Mouse (Mus musculus) embryonic facial prominence, embryonic 10.5 days (tissue): Measurements from ENCODE around the gene Vsig10. TPM values are rescaled to one million over a fixed set of nuclear protein-coding genes. Genes with fewer than 3 reads are reported as not detected.

Source experiments
- DNase-seq: peaks from one replicate; pipeline ENCODE4 v3.0.0-alpha.2; 2017; ENCODE audit warnings: low spot score
- H3K27ac ChIP-seq: fragments of 300-500 bp; sonication (generic); replicated peaks from 2 replicates; pipeline ENCODE4 v1.5.1; 2016; ENCODE audit warnings: mild to moderate bottlenecking
- H3K27me3 ChIP-seq: fragments of 300-500 bp; sonication (generic); replicated peaks from 2 replicates; pipeline ENCODE4 v1.6.1; 2016; ENCODE audit warnings: low read depth, mild to moderate bottlenecking; ENCODE audit not compliant: poor library complexity, severe bottlenecking
- H3K36me3 ChIP-seq: fragments of 300-500 bp; sonication (generic); replicated peaks from 2 replicates; pipeline ENCODE4 v1.6.1; 2016; ENCODE audit warnings: mild to moderate bottlenecking, moderate library complexity
- H3K4me1 ChIP-seq: fragments of 300-500 bp; sonication (generic); 2 replicates; pipeline ENCODE4 v1.6.1; 2016
- H3K4me3 ChIP-seq: fragments of 300-500 bp; sonication (generic); 2 replicates; pipeline ENCODE4 v1.5.1; 2016; ENCODE audit warnings: mild to moderate bottlenecking, moderate library complexity
- H3K9me3 ChIP-seq: fragments of 300-500 bp; sonication (generic); 2 replicates; pipeline ENCODE4 v1.6.1; 2016; ENCODE audit warnings: mild to moderate bottlenecking
- WGBS: fragments of 180-500 bp; shearing (Covaris S2); methylation state at CpG from one replicate; pipeline ENCODE4 v1.1.7; 2016; 5-methylcytosine and 5-hydroxymethylcytosine counted together
- polyA plus RNA-seq: library from polyadenylated mRNA; unstranded; fragments of >200 nt; fragmentation: Nextera tagmentation; extraction: Ambion mirVana; gene quantifications from 2 replicates; pipeline ENCODE4 v1.2.1, GENCODE M21; 2016

Vsig10 gene
- polyA plus RNA-seq, 1 experiment from 2014 or later, result 4.0 TPM

DNA sequence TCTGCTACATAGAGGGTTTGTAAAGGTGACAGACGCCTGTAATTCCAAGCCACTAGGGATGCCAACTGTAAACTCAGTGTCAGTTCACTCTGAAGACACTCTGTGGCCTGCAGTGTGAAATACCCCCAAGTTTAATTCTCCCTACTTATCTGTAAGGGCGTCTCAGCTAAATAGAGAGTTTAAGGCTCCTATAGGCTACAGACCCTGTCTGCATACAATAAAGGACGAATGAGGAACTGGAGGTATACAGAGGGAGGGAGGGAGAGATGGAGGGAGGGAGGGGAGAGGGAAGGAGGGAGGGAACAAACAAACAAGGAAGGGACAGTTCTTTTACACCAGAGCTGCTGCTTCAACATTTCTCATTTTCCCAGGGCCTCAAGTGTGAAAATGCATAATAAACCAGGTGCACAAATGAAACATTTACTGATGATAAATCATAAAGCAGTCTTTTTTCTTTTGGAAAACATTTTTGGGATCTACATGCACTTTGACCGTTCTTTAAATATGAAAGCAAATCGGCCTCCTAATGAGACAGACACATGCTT is 26.6 kb downstream of the Vsig10 start:
- no peak overlapping the region for H3K4me3 ChIP-seq
- peaks cover 12% of the 10 kb centered on the region; the same call in 1 of the 2 replicates for H3K36me3 ChIP-seq
- peaks cover 8% of the 10 kb centered on the region for H3K4me1 ChIP-seq
- H3K9me3 ChIP-seq, result peaks cover 11% of the 10 kb centered on the region; the same call in 1 of the 2 replicates
- WGBS, result 79% methylated on average over 5 of the region's 5 CpGs
- DNase-seq, result no peak
- H3K27ac ChIP-seq, result no peak overlapping the region
- no peaks in the 10 kb centered on the region for H3K27me3 ChIP-seq

GRCm38 (mm10) chr5:117346281-117346680 is 27.4 kb downstream of the Vsig10 start:
- peaks cover 11% of the 10 kb centered on the region; the same call in 1 of the 2 replicates for H3K9me3 ChIP-seq
- no peaks in the 10 kb centered on the region for H3K27me3 ChIP-seq
- 50% methylated on average over 3 of the region's 3 CpGs for WGBS
- peak overlapping the region; percentile 54; the same call in 1 of the 2 replicates for H3K27ac ChIP-seq
- DNase-seq, result no peak
- peaks cover 12% of the 10 kb centered on the region; the same call in 1 of the 2 replicates for H3K36me3 ChIP-seq
- no peak overlapping the region for H3K4me3 ChIP-seq
- H3K4me1 ChIP-seq, result peaks cover 11% of the 10 kb centered on the region

GRCm38 (mm10) chr5:117347011-117347410 is 28.1 kb downstream of the Vsig10 start:
- Histone ChIP-seq H3K4me3 (no peak overlapping the region), H3K9me3 (peaks cover 11% of the 10 kb centered on the region; the same call in 1 of the 2 replicates), H3K36me3 (peaks cover 12% of the 10 kb centered on the region; the same call in 1 of the 2 replicates), H3K27me3 (no peaks in the 10 kb centered on the region), H3K4me1 (peaks cover 11% of the 10 kb centered on the region), H3K27ac (peak overlapping the region; percentile 35; the same call in 1 of the 2 replicates)
- 78% methylated on average over 5 of the region's 5 CpGs for WGBS
- no peak for DNase-seq

DNA sequence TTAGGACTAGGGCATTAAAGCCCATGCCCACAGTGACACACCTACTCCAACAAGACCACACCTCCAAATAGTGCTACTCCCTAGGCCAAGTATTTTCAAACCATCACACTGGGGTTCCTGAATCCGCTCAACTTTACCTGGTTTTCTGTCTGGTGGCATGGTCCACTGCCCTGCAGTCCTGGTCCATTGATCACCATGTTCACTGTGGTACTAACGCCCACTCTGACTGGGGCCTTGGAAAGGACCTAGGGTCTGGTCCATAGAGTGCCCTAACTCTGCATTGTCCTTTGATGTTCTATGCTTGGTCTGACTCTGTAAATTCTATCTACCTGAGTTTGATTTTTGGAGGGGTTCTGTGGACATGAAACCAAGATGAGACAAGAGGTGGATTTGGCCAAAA is 29.0 kb downstream of the Vsig10 start:
- H3K4me1 ChIP-seq, result peaks cover 11% of the 10 kb centered on the region
- peaks cover 12% of the 10 kb centered on the region; the same call in 1 of the 2 replicates for H3K36me3 ChIP-seq
- H3K27ac ChIP-seq, result 0 out of 2 replicates have a peak overlapping the region, but pooled peaks have one; percentile 0
- WGBS, result 90% methylated on average over 2 of the region's 2 CpGs
- H3K27me3 ChIP-seq, result no peaks in the 10 kb centered on the region
- no peak for DNase-seq
- no peak overlapping the region for H3K4me3 ChIP-seq
- H3K9me3 ChIP-seq, result peaks cover 11% of the 10 kb centered on the region; the same call in 1 of the 2 replicates

GRCm38 (mm10) chr5:117348279-117348678 is 29.4 kb downstream of the Vsig10 start:
- Histone ChIP-seq H3K36me3 (peaks cover 12% of the 10 kb centered on the region; the same call in 1 of the 2 replicates), H3K4me1 (peaks cover 11% of the 10 kb centered on the region), H3K4me3 (peak overlapping the region; percentile 25), H3K9me3 (peaks cover 11% of the 10 kb centered on the region; the same call in 1 of the 2 replicates), H3K27ac (0 out of 2 replicates have a peak overlapping the region, but pooled peaks have one; percentile 0), H3K27me3 (no peaks in the 10 kb centered on the region)
- DNase-seq, result peak; percentile 78
- WGBS, result 25% methylated on average over 19 of the region's 19 CpGs

DNA sequence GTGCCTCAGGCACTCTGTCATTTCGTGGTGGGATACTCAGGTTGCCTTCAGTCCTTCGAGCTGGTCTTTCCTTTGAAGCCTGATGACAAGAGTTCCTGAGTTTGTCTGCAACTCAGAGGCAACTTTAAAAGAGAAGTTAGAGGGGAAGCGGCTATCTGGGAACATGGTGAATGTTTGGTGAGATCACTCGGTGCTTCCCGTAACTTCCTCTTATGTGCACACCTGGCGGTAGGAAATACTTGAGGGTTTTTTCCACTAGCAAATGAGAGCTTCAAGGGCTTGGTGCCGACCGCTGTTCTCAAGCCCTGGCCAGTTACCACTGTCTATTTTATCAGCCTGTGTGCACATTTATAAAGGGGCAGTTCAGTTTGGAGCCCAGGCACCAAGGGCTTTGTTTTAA is 35.2 kb downstream of the Vsig10 start:
- Histone ChIP-seq H3K4me3 (no peak overlapping the region), H3K36me3 (peaks cover 5% of the 10 kb centered on the region; the same call in 1 of the 2 replicates), H3K9me3 (peaks cover 3% of the 10 kb centered on the region; the same call in 1 of the 2 replicates), H3K4me1 (peaks cover 37% of the 10 kb centered on the region), H3K27ac (no peak overlapping the region), H3K27me3 (peaks cover 18% of the 10 kb centered on the region)
- DNase-seq, result no peak
- WGBS, result 78% methylated on average over 8 of the region's 8 CpGs

GRCm38 (mm10) chr5:117355648-117356303 is 36.9 kb downstream of the Vsig10 start:
- WGBS, result 60% methylated on average over 14 of the region's 14 CpGs
- Histone ChIP-seq H3K4me1 (peaks cover 49% of the 10 kb centered on the region), H3K36me3 (no peaks in the 10 kb centered on the region), H3K9me3 (no peaks in the 10 kb centered on the region), H3K27me3 (peaks cover 18% of the 10 kb centered on the region), H3K4me3 (peak overlapping the region; percentile 92), H3K27ac (no peak overlapping the region)
- no peak for DNase-seq

GRCm38 (mm10) chr5:117356365-117357128 is 37.7 kb downstream of the Vsig10 start:
- Histone ChIP-seq H3K27ac (peak overlapping the region; percentile 92), H3K36me3 (no peaks in the 10 kb centered on the region), H3K27me3 (peaks cover 18% of the 10 kb centered on the region), H3K4me1 (peaks cover 55% of the 10 kb centered on the region), H3K4me3 (peak overlapping the region; percentile 92), H3K9me3 (no peaks in the 10 kb centered on the region)
- peak; percentile 63 for DNase-seq
- WGBS, result under 1% methylated on average over 24 of the region's 24 CpGs

DNA sequence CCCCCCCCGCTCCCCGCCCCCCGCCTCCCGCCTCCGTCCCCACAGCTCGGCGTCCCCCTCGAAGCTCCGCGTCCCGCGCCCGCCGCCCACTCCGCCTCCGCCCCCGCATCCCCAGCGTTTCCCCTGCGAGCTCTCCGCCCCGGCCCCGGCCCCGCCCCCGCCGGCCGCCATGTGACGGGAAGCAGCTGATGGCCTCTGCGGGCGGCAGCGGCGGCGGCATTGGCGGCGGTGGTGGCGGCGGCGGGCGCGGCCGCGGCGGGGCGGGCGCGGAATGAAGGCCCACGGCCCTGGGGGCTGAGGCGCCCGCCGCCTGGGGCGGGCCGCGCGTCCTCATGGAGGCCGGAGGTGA is 38.2 kb downstream of the Vsig10 start, which contains the start of gene Wsb2:
Gene Wsb2 (plus strand): TSS at position 176 of the 349 bp plus-strand sequence.
- peak; percentile 90 for DNase-seq
- H3K4me1 ChIP-seq, result peaks cover 55% of the 10 kb centered on the region
- peak within 1 kb of the TSS; percentile 92 for H3K4me3 ChIP-seq
- H3K36me3 ChIP-seq, result no peaks in the 10 kb centered on the region
- no peaks in the 10 kb centered on the region for H3K9me3 ChIP-seq
- H3K27me3 ChIP-seq, result peaks cover 18% of the 10 kb centered on the region
- peak within 1 kb of the TSS; percentile 92 for H3K27ac ChIP-seq
- WGBS, result under 1% methylated on average over 50 of the region's 54 CpGs

- peak; percentile 59 for DNase-seq
- Histone ChIP-seq H3K27me3 (peaks cover 18% of the 10 kb centered on the region), H3K9me3 (no peaks in the 10 kb centered on the region), H3K27ac (peak overlapping the region; percentile 92), H3K4me1 (peaks cover 56% of the 10 kb centered on the region), H3K4me3 (peak overlapping the region; percentile 92), H3K36me3 (no peaks in the 10 kb centered on the region)
- 1% methylated on average over 49 of the region's 49 CpGs for WGBS
These were observed 38.8 kb downstream of the Vsig10 start for GRCm38 (mm10) chr5:117357478-117358247.

GRCm38 (mm10) chr5:117358248-117358630 is 39.4 kb downstream of the Vsig10 start:
- Histone ChIP-seq H3K27ac (0 out of 2 replicates have a peak overlapping the region, but pooled peaks have one; percentile 92), H3K27me3 (peaks cover 18% of the 10 kb centered on the region), H3K4me1 (peaks cover 62% of the 10 kb centered on the region), H3K36me3 (peaks cover under 1% of the 10 kb centered on the region; the same call in 1 of the 2 replicates), H3K9me3 (no peaks in the 10 kb centered on the region), H3K4me3 (peak overlapping the region; percentile 92)
- WGBS, result 14% methylated on average over 6 of the region's 6 CpGs
- DNase-seq, result no peak
